Mouse (Mus musculus): ENCODE results near the gene Foxb1. TPM values are rescaled to one million over a fixed set of nuclear protein-coding genes. Genes with fewer than 3 reads are reported as not detected.

The Foxb1 gene
- polyA plus RNA-seq, 2 experiments = 0.03 TPM; not detected in 1

DNA sequence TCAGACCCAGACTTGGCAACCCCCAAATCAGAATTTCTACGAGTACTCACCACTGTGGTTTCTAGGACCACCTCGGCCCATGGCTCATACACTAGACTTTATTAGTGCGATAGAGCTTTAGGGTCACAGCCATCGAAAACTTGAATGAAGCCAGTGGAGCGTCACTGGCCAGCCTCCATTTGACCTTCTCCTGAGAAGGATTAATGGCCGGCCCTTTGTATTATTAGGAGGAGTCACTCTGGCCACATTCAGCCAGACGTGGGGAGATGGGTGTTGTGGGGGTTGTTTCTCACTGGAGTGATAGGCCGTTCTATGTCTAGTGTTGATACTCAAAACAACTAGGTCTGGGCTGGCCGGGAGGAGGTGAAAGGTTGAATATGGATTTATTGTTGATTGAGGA, 42.3 kb downstream of the Foxb1 start:
- ATAC-seq (ENCODE audit: low FRiP score, low read depth) (no peak), DNase-seq (ENCODE audit: low spot score) (no peak)
- no peak overlapping the region for H3K27ac ChIP-seq (replicated peaks; ENCODE audit: low read depth, low read length)
- 78% methylated on average over 9 of the region's 9 CpGs for WGBS
- H3K9ac ChIP-seq (ENCODE audit: low read depth, low read length, severe bottlenecking) = no peak overlapping the region
- TF ChIP-seq POLR2A (IDR thresholded peaks at IDR 0.05; ENCODE audit: borderline replicate concordance, extremely low read depth, insufficient read depth, insufficient read length) = no peak
- H3K4me1 ChIP-seq (ENCODE audit: control insufficient read depth, insufficient read depth, low read length) = peaks cover 5% of the 10 kb centered on the region; the same call in 1 of the 2 replicates
- H3K27me3 ChIP-seq (ENCODE audit: control insufficient read depth, insufficient read depth, low read length) = no peaks in the 10 kb centered on the region
- no peak overlapping the region for H3K4me3 ChIP-seq (replicated peaks; ENCODE audit: low read length)
- no peaks in the 10 kb centered on the region for H3K36me3 ChIP-seq (ENCODE audit: control insufficient read depth, insufficient read depth, low read length)
- H3K9me3 ChIP-seq (ENCODE audit: control insufficient read depth, low read length) = no peaks in the 10 kb centered on the region
- no peak overlapping the region for H3K4me2 ChIP-seq (replicated peaks; ENCODE audit: low read depth, low read length, severe bottlenecking)

DNA sequence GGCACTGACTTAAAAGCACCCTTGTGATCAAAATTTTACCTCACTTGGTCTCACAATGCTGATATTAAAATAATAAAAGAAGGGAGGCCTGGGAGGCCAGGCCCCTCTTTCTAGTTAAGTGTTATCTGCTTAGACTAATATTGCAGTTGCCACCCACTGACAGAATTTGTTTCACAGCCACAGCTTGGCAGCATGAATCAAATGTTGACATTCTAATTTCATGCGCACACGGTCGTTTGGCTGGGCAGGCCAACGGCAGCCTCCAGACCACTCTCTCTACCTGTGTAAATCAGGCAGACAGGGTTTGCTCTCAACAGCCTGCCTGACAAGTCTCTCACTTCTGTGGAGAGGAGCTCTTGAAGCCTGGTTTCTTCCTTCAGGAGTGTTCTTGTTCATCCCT, 44.4 kb downstream of the Foxb1 start:
- peaks cover 5% of the 10 kb centered on the region; the same call in 1 of the 2 replicates for H3K4me1 ChIP-seq (ENCODE audit: control insufficient read depth, insufficient read depth, low read length)
- no peak for TF ChIP-seq POLR2A (IDR thresholded peaks at IDR 0.05; ENCODE audit: borderline replicate concordance, extremely low read depth, insufficient read depth, insufficient read length)
- no peak overlapping the region for H3K4me2 ChIP-seq (replicated peaks; ENCODE audit: low read depth, low read length, severe bottlenecking)
- H3K27me3 ChIP-seq (ENCODE audit: control insufficient read depth, insufficient read depth, low read length) = no peaks in the 10 kb centered on the region
- ATAC-seq (ENCODE audit: low FRiP score, low read depth) (no peak), DNase-seq (ENCODE audit: low spot score) (no peak)
- no peaks in the 10 kb centered on the region for H3K9me3 ChIP-seq (ENCODE audit: control insufficient read depth, low read length)
- H3K9ac ChIP-seq (ENCODE audit: low read depth, low read length, severe bottlenecking) = no peak overlapping the region
- no peak overlapping the region for H3K27ac ChIP-seq (replicated peaks; ENCODE audit: low read depth, low read length)
- H3K4me3 ChIP-seq (replicated peaks; ENCODE audit: low read length) = no peak overlapping the region
- 26% methylated on average over 4 of the region's 4 CpGs for WGBS
- H3K36me3 ChIP-seq (ENCODE audit: control insufficient read depth, insufficient read depth, low read length) = no peaks in the 10 kb centered on the region

DNA sequence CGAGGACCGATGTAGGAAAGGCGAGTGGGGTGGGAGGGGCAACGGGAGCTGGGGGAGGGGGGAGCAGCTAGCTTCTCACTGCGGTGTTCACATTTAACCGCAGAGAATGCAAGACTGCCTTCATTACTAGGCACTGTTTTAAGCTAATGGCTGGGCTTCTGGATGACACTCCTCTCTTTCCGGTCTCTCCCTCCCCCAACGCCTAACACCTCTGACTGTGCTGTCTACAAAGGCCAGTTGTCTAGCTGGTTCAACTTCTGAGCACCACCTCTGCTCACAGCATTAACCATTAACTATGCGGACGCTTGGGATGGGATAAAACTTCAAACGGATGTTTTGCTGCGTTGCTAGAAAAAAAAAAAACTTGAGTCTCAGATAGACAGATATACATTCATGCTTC, 45.3 kb downstream of the Foxb1 start:
- TF ChIP-seq POLR2A (IDR thresholded peaks at IDR 0.05; ENCODE audit: borderline replicate concordance, extremely low read depth, insufficient read depth, insufficient read length) = no peak
- no peaks in the 10 kb centered on the region for H3K36me3 ChIP-seq (ENCODE audit: control insufficient read depth, insufficient read depth, low read length)
- no peak overlapping the region for H3K4me3 ChIP-seq (replicated peaks; ENCODE audit: low read length)
- H3K9me3 ChIP-seq (ENCODE audit: control insufficient read depth, low read length) = no peaks in the 10 kb centered on the region
- H3K4me2 ChIP-seq (replicated peaks; ENCODE audit: low read depth, low read length, severe bottlenecking) = no peak overlapping the region
- no peak for ATAC-seq (ENCODE audit: low FRiP score, low read depth)
- H3K27me3 ChIP-seq (ENCODE audit: control insufficient read depth, insufficient read depth, low read length) = no peaks in the 10 kb centered on the region
- no peak overlapping the region for H3K9ac ChIP-seq (ENCODE audit: low read depth, low read length, severe bottlenecking)
- DNase-seq (ENCODE audit: low spot score) = no peak
- 11% methylated on average over 12 of the region's 12 CpGs for WGBS
- H3K27ac ChIP-seq (replicated peaks; ENCODE audit: low read depth, low read length) = no peak overlapping the region
- H3K4me1 ChIP-seq (ENCODE audit: control insufficient read depth, insufficient read depth, low read length) = peaks cover 5% of the 10 kb centered on the region; the same call in 1 of the 2 replicates

DNA sequence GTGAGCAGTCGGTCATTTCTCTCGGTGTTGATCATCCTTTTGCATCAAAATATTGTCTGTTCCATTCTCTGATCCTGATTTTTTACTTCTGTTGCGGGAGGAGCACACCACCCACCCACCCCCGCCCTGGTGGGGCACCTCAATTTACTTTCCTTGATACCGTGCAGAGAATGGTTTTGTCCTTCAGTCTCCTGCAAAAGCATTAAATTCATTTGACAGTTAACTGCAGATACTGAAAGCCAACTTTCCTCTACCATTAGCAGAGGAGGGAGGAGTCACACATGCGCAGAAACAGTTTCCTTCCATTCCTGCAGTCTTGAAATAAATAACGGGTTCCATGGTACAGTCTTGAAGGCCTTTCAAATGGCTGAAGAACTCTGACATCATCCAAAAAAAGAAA, 46.4 kb downstream of the Foxb1 start:
- Histone ChIP-seq H3K36me3 (ENCODE audit: control insufficient read depth, insufficient read depth, low read length) (no peaks in the 10 kb centered on the region), H3K4me3 (replicated peaks; ENCODE audit: low read length) (no peak overlapping the region), H3K27ac (replicated peaks; ENCODE audit: low read depth, low read length) (no peak overlapping the region), H3K4me2 (replicated peaks; ENCODE audit: low read depth, low read length, severe bottlenecking) (no peak overlapping the region), H3K27me3 (ENCODE audit: control insufficient read depth, insufficient read depth, low read length) (no peaks in the 10 kb centered on the region), H3K9me3 (ENCODE audit: control insufficient read depth, low read length) (no peaks in the 10 kb centered on the region), H3K9ac (ENCODE audit: low read depth, low read length, severe bottlenecking) (no peak overlapping the region), H3K4me1 (ENCODE audit: control insufficient read depth, insufficient read depth, low read length) (peaks cover 5% of the 10 kb centered on the region; the same call in 1 of the 2 replicates)
- DNase-seq (ENCODE audit: low spot score) (no peak), ATAC-seq (ENCODE audit: low FRiP score, low read depth) (no peak)
- WGBS = 63% methylated on average over 7 of the region's 7 CpGs
- TF ChIP-seq POLR2A (IDR thresholded peaks at IDR 0.05; ENCODE audit: borderline replicate concordance, extremely low read depth, insufficient read depth, insufficient read length) = no peak

DNA sequence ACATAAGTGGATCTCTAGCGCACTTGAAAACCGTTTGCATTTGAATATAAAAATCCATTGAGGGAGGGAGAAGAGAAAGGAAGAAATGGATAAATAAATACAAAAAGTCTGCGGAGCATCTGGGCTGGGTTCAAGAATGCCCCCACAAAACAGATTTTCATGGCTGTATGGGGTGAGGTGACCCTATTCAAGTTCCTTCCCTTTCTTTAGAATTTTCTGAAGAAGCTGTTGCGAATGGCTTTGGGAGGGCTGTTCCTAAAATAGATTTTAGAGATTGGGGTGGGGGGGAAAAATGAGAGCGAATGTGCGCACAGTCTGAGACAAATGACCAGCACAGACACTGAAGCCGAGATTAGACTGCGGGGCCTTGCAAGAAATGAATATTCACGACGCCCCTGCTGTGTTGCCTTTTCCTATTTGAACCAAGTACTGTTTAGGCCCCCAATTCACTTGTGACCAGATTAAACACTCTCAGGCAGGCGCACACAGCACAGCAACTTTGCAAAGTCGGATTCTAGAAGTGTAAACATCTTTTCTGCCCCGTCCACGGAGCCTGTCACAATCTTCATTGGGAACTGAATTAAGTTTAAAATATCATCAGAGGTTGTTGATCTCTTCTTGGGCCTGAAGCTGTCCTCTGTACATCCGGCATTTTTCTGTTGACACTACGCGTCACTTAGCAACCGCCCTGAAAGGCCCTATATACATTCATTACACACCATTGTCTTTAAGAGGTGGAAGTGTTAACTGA, 47.0 kb downstream of the Foxb1 start:
- 66% methylated on average over 18 of the region's 18 CpGs for WGBS
- TF ChIP-seq POLR2A (IDR thresholded peaks at IDR 0.05; ENCODE audit: borderline replicate concordance, extremely low read depth, insufficient read depth, insufficient read length) = no peak
- H3K9ac ChIP-seq (ENCODE audit: low read depth, low read length, severe bottlenecking) = no peak overlapping the region
- H3K36me3 ChIP-seq (ENCODE audit: control insufficient read depth, insufficient read depth, low read length) = no peaks in the 10 kb centered on the region
- peaks cover 5% of the 10 kb centered on the region; the same call in 1 of the 2 replicates for H3K4me1 ChIP-seq (ENCODE audit: control insufficient read depth, insufficient read depth, low read length)
- H3K4me2 ChIP-seq (replicated peaks; ENCODE audit: low read depth, low read length, severe bottlenecking) = no peak overlapping the region
- no peak overlapping the region for H3K27ac ChIP-seq (replicated peaks; ENCODE audit: low read depth, low read length)
- DNase-seq (ENCODE audit: low spot score) = no peak
- no peaks in the 10 kb centered on the region for H3K9me3 ChIP-seq (ENCODE audit: control insufficient read depth, low read length)
- no peaks in the 10 kb centered on the region for H3K27me3 ChIP-seq (ENCODE audit: control insufficient read depth, insufficient read depth, low read length)
- ATAC-seq (ENCODE audit: low FRiP score, low read depth) = no peak
- no peak overlapping the region for H3K4me3 ChIP-seq (replicated peaks; ENCODE audit: low read length)
